Mouse (Mus musculus) megakaryocyte, embryonic 14.5 days (primary cell): ENCODE measurements around the gene Dab2ip. TPM values are rescaled to one million over a fixed set of nuclear protein-coding genes. Genes with fewer than 3 reads are reported as not detected.

Experiments
- H3K27me3 ChIP-seq: replicated peaks from 2 replicates; pipeline ENCODE3; 2012; ENCODE audit warnings: inconsistent platforms
- H3K36me3 ChIP-seq: replicated peaks from 2 replicates; pipeline ENCODE3; 2012; ENCODE audit warnings: low read length, inconsistent platforms, mixed read lengths
- H3K4me1 ChIP-seq: 2 replicates; pipeline ENCODE4 v1.6.1; 2012; ENCODE audit warnings: inconsistent platforms
- H3K4me3 ChIP-seq: replicated peaks from 2 replicates; pipeline ENCODE3; 2012; ENCODE audit warnings: moderate library complexity, mild to moderate bottlenecking, inconsistent platforms
- H3K9me3 ChIP-seq: 2 replicates; pipeline ENCODE4 v1.6.1; 2012; ENCODE audit warnings: inconsistent platforms
- FLI1 ChIP-seq: IDR thresholded peaks from 2 replicates; pipeline ENCODE4 v1.6.1; 2012; ENCODE audit warnings: low read length, inconsistent platforms, mixed read lengths
- GATA1 ChIP-seq: IDR thresholded peaks from 3 replicates; pipeline ENCODE4 v1.6.1; 2012; ENCODE audit warnings: mixed read lengths, low read length, inconsistent platforms, borderline replicate concordance
- polyA plus RNA-seq: library from polyadenylated mRNA; stranded (reverse); fragments of >175 nt; gene quantifications from 2 replicates; pipeline ENCODE4 v1.2.3, GENCODE M21; 2012; ENCODE audit warnings: low replicate concordance; ENCODE audit not compliant: insufficient read depth

Gene Dab2ip
- polyA plus RNA-seq, 1 experiment, result 5.0 TPM

GRCm38 (mm10) chr2:35687557-35688070, 129.5 kb downstream of the Dab2ip start:
- no peak for TF ChIP-seq GATA1
- no peak for TF ChIP-seq FLI1
- peaks cover 50% of the 10 kb centered on the region for H3K4me1 ChIP-seq
- no peak overlapping the region for H3K4me3 ChIP-seq
- H3K27me3 ChIP-seq, result peaks cover 91% of the 10 kb centered on the region
- no peaks in the 10 kb centered on the region for H3K36me3 ChIP-seq
- no peaks in the 10 kb centered on the region for H3K9me3 ChIP-seq

- no peak overlapping the region for H3K4me3 ChIP-seq
- TF ChIP-seq FLI1, result no peak
- no peak for TF ChIP-seq GATA1
- H3K9me3 ChIP-seq, result no peaks in the 10 kb centered on the region
- H3K4me1 ChIP-seq, result peaks cover 50% of the 10 kb centered on the region
- peaks cover 95% of the 10 kb centered on the region for H3K27me3 ChIP-seq
- no peaks in the 10 kb centered on the region for H3K36me3 ChIP-seq
These were observed 130.1 kb downstream of the Dab2ip start for GRCm38 (mm10) chr2:35688121-35688520.

GRCm38 (mm10) chr2:35688581-35688980, 130.5 kb downstream of the Dab2ip start:
- H3K36me3 ChIP-seq, result no peaks in the 10 kb centered on the region
- peaks cover 47% of the 10 kb centered on the region for H3K4me1 ChIP-seq
- no peaks in the 10 kb centered on the region for H3K9me3 ChIP-seq
- no peak overlapping the region for H3K4me3 ChIP-seq
- no peak for TF ChIP-seq GATA1
- no peak for TF ChIP-seq FLI1
- H3K27me3 ChIP-seq, result peaks cover 95% of the 10 kb centered on the region

GRCm38 (mm10) chr2:35689881-35690280, 131.8 kb downstream of the Dab2ip start:
- TF ChIP-seq FLI1 (no peak), GATA1 (no peak)
- peaks cover 95% of the 10 kb centered on the region for H3K27me3 ChIP-seq
- H3K9me3 ChIP-seq, result no peaks in the 10 kb centered on the region
- no peaks in the 10 kb centered on the region for H3K36me3 ChIP-seq
- no peak overlapping the region for H3K4me3 ChIP-seq
- peaks cover 51% of the 10 kb centered on the region for H3K4me1 ChIP-seq

- no peak overlapping the region for H3K4me3 ChIP-seq
- TF ChIP-seq GATA1 (no peak), FLI1 (no peak)
- H3K9me3 ChIP-seq, result no peaks in the 10 kb centered on the region
- H3K27me3 ChIP-seq, result peaks cover 93% of the 10 kb centered on the region
- peaks cover 57% of the 10 kb centered on the region for H3K4me1 ChIP-seq
- no peaks in the 10 kb centered on the region for H3K36me3 ChIP-seq
These were observed 133.4 kb downstream of the Dab2ip start for GRCm38 (mm10) chr2:35691257-35692049.

DNA sequence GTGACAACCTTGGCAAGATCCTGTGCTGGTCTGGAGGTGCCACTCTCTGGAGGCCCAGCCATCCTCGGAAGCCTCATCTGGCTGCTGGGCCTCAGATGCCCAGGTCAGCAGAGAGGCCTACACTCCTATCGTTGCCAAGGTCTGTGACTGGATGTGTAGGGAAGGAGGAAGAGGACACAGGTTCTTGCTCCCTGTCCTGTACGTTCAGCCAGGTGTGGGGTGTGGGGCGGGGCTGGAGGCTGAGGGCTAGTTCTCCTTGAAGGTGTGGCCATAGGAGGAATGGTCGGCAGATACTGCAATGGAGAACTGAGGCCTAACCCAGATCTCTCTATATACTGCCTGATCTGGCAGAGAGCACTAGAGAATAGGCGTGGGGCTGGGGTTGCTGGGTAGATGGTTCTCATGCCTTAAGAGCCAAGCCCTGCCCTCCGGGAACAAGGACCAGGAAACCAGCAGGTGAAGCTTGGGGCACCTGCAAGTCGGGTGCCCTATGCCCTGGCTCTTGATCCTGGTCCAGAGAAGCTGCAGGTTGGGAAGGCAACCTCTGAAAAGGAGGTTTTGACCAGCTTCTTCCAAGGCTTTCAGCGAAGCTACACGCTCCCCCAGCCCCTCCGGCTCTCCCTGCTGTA, 134.3 kb downstream of the Dab2ip start:
- Histone ChIP-seq H3K27me3 (peaks cover 89% of the 10 kb centered on the region), H3K4me1 (peaks cover 66% of the 10 kb centered on the region), H3K9me3 (no peaks in the 10 kb centered on the region), H3K4me3 (no peak overlapping the region), H3K36me3 (no peaks in the 10 kb centered on the region)
- no peak for TF ChIP-seq FLI1
- no peak for TF ChIP-seq GATA1

DNA sequence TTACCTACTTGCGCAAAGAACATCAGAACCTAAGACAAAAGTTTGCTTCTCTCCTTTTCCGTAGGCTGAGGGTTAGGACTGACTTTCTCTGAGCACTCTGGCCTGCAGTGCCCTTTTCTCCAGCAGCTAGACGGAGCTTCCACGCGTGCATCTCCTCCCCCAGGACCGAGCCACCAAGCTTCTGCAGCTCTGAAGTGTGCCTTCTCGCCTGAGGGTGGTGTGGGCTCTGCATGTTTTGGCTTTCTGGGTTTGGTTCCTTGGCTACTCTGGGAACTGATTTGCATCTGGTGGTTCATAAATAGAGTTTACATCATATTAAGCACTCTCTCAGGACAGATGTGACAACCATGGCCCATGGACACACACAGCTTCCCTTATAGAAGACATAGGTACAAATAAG, 135.0 kb downstream of the Dab2ip start:
- H3K9me3 ChIP-seq, result no peaks in the 10 kb centered on the region
- H3K4me1 ChIP-seq, result peaks cover 67% of the 10 kb centered on the region

DNA sequence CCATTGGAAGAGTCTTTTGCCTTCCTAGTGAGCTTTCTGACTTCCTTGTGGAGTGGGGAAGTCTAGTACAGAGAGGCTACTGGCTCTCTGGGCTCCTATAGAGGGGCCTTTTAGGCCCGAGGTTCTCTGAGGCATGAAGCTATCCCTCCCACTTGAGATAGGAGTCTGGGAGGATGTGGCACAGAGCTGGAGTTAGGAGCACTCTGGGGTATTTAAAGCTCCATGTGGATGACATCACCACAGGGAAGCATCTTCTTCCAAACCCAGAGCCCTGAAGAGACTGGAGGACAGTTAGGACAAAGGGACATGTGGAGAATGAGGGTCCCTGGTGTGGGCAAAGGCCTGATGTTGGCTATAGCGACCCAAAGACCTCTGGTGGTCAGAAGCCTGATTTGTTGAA, 136.0 kb downstream of the Dab2ip start:
- TF ChIP-seq GATA1 (no peak), FLI1 (no peak)
- H3K4me1 ChIP-seq, result peaks cover 66% of the 10 kb centered on the region

More for the DNA sequence above, 135.0 kb downstream of the Dab2ip start:
- Histone ChIP-seq H3K36me3 (no peaks in the 10 kb centered on the region), H3K27me3 (peaks cover 88% of the 10 kb centered on the region), H3K4me3 (no peak overlapping the region)
- TF ChIP-seq FLI1 (no peak), GATA1 (no peak)

GRCm38 (mm10) chr2:35696193-35696541, 138.1 kb downstream of the Dab2ip start:
- Histone ChIP-seq H3K9me3 (no peaks in the 10 kb centered on the region), H3K36me3 (no peaks in the 10 kb centered on the region), H3K4me3 (no peak overlapping the region), H3K4me1 (peaks cover 49% of the 10 kb centered on the region), H3K27me3 (peaks cover 82% of the 10 kb centered on the region)
- no peak for TF ChIP-seq GATA1
- TF ChIP-seq FLI1, result no peak

More for the DNA sequence above, 136.0 kb downstream of the Dab2ip start:
- H3K36me3 ChIP-seq, result no peaks in the 10 kb centered on the region
- no peak overlapping the region for H3K4me3 ChIP-seq
- H3K27me3 ChIP-seq, result peaks cover 87% of the 10 kb centered on the region
- no peaks in the 10 kb centered on the region for H3K9me3 ChIP-seq
